Mouse (Mus musculus) cortical plate, adult 2 months (tissue): ENCODE measurements at regions not wholly inside any gene's neighbourhood (a gene's known extent, or its start where the extent isn't known, plus 50 kb on each side); places are given as distances from the start of the nearest gene placed in this dataset.

ENCODE experiments used
- CTCF ChIP-seq: fragments of 200-500 bp; IDR thresholded peaks from 2 replicates; pipeline ENCODE4 v1.5.1; 2011; ENCODE audit warnings: mild to moderate bottlenecking, control low read depth, low read length; ENCODE audit not compliant: insufficient read depth; ENCODE audit errors: extremely low read depth
- POLR2A ChIP-seq: fragments of 200-500 bp; IDR thresholded peaks from 2 replicates; pipeline ENCODE4 v1.6.1; 2011; ENCODE audit warnings: mild to moderate bottlenecking, low read length, control low read depth; ENCODE audit not compliant: insufficient read depth; ENCODE audit errors: extremely low read depth

GRCm38 (mm10) chr11:56215706-56216105 lies 174.9 kb upstream of the Nmur2 start:
- TF ChIP-seq CTCF (no peak), POLR2A (no peak)
